Mouse (Mus musculus): Measurements from ENCODE around the gene Sp9. TPM values are rescaled to one million over a fixed set of nuclear protein-coding genes. Genes with fewer than 3 reads are reported as not detected.

Sp9 gene
- total RNA-seq, 2 experiments from 2014 or later: 2.7 to 4.0 TPM

GRCm38 (mm10) chr2:73276141-73276571, 4.4 kb downstream of the Sp9 start:
- intact Hi-C loops (cut with DNase I): loop anchor here (2.0 to 10.0 kb wide), 9 partner anchors 295 to 1859 kb away; partner anchors contain the start of genes Cdca7, Evx2, Hoxd10 and Hoxd9
- Histone ChIP-seq H3K27ac (no peak overlapping the region; the same call in 1 of the 2 replicates), H3K4me3 (no peak overlapping the region)
- DNase-seq (ENCODE audit: extremely low spot score in 1 of 2, low spot score in 2 of 2): no peak
- TF ChIP-seq CTCF (IDR thresholded peaks at IDR 0.05): no peak

GRCm38 (mm10) chr2:73277021-73277708, 5.4 kb downstream of the Sp9 start:
- DNase-seq (ENCODE audit: extremely low spot score in 1 of 2, low spot score in 2 of 2): no peak
- intact Hi-C loops (cut with DNase I): loop anchor here (2.0 to 10.0 kb wide), 9 partner anchors 296 to 1858 kb away; partner anchors contain the start of genes Cdca7, Evx2, Hoxd10 and Hoxd9
- Histone ChIP-seq H3K27ac (peak overlapping the region; percentile 28; the same call in 1 of the 2 replicates), H3K4me3 (no peak overlapping the region)
- TF ChIP-seq CTCF (IDR thresholded peaks at IDR 0.05): no peak

GRCm38 (mm10) chr2:73277709-73278075, 6.0 kb downstream of the Sp9 start:
- DNase-seq (ENCODE audit: extremely low spot score in 1 of 2, low spot score in 2 of 2): peak in 1 of 2 experiments; percentile 23
- H3K27ac ChIP-seq: peak overlapping the region; percentile 28; the same call in 1 of the 2 replicates
- intact Hi-C loops (cut with DNase I): loop anchor here (1.0 to 10.0 kb wide), 12 partner anchors 110 to 1857 kb away; partner anchors contain the start of genes Cdca7, Evx2, Hoxd10 and Hoxd9
- no peak for TF ChIP-seq CTCF (IDR thresholded peaks at IDR 0.05)
- no peak overlapping the region for H3K4me3 ChIP-seq

GRCm38 (mm10) chr2:73278131-73278854, 6.6 kb downstream of the Sp9 start:
- peak; percentile 86 to 91 for DNase-seq (ENCODE audit: extremely low spot score in 1 of 2, low spot score in 2 of 2)
- Histone ChIP-seq H3K27ac (no peak overlapping the region), H3K4me3 (no peak overlapping the region)
- peak; percentile 99 for TF ChIP-seq CTCF (IDR thresholded peaks at IDR 0.05)
- intact Hi-C loops (cut with DNase I): loop anchor here (1.0 to 10.0 kb wide), 11 partner anchors 111 to 1857 kb away; partner anchors contain the start of genes Cdca7, Evx2, Hoxd10 and Hoxd9

- no peak for TF ChIP-seq CTCF (IDR thresholded peaks at IDR 0.05)
- no peak for DNase-seq (ENCODE audit: extremely low spot score in 1 of 2, low spot score in 2 of 2)
- Histone ChIP-seq H3K4me3 (no peak overlapping the region), H3K27ac (no peak overlapping the region; the same call in 1 of the 2 replicates)
- intact Hi-C loops (cut with DNase I): loop anchor here (1.0 to 10.0 kb wide), 11 partner anchors 112 to 1856 kb away; partner anchors contain the start of genes Cdca7, Evx2, Hoxd10 and Hoxd9
Measured at GRCm38 (mm10) chr2:73278869-73279268, 7.1 kb downstream of the Sp9 start.

GRCm38 (mm10) chr2:73279271-73280038, 7.7 kb downstream of the Sp9 start:
- no peak for DNase-seq (ENCODE audit: extremely low spot score in 1 of 2, low spot score in 2 of 2)
- Histone ChIP-seq H3K4me3 (no peak overlapping the region), H3K27ac (no peak overlapping the region; the same call in 1 of the 2 replicates)
- no peak for TF ChIP-seq CTCF (IDR thresholded peaks at IDR 0.05)
- intact Hi-C loops (cut with DNase I): loop anchor here (2.0 to 10.0 kb wide), 10 partner anchors 552 to 1855 kb away; partner anchors contain the start of genes Cdca7, Evx2, Hoxd10 and Hoxd9

GRCm38 (mm10) chr2:73280356-73281047, 8.8 kb downstream of the Sp9 start:
- Histone ChIP-seq H3K4me3 (no peak overlapping the region), H3K27ac (no peak overlapping the region)
- DNase-seq (ENCODE audit: extremely low spot score in 1 of 2, low spot score in 2 of 2): no peak
- TF ChIP-seq CTCF (IDR thresholded peaks at IDR 0.05): no peak
- intact Hi-C loops (cut with DNase I): no loop called here

GRCm38 (mm10) chr2:73281048-73281661, 9.4 kb downstream of the Sp9 start:
- H3K27ac ChIP-seq: no peak overlapping the region
- intact Hi-C loops (cut with DNase I): no loop called here

GRCm38 (mm10) chr2:73281707-73282106, 10.0 kb downstream of the Sp9 start:
- intact Hi-C loops (cut with DNase I): no loop called here
- TF ChIP-seq CTCF (IDR thresholded peaks at IDR 0.05): peak; percentile 25
- H3K4me3 ChIP-seq: no peak overlapping the region
- no peak for DNase-seq (ENCODE audit: extremely low spot score in 1 of 2, low spot score in 2 of 2)
- H3K27ac ChIP-seq: no peak overlapping the region

More at GRCm38 (mm10) chr2:73281048-73281661, 9.4 kb downstream of the Sp9 start:
- TF ChIP-seq CTCF (IDR thresholded peaks at IDR 0.05): no peak
- no peak overlapping the region for H3K4me3 ChIP-seq
- DNase-seq (ENCODE audit: extremely low spot score in 1 of 2, low spot score in 2 of 2): no peak

- no peak overlapping the region for H3K27ac ChIP-seq
- H3K4me3 ChIP-seq: no peak overlapping the region
- intact Hi-C loops (cut with DNase I): loop anchor here (5.0 kb wide), 1 partner anchor 117 kb away; no protein-coding TSS in a partner anchor
- no peak for DNase-seq (ENCODE audit: extremely low spot score in 1 of 2, low spot score in 2 of 2)
- TF ChIP-seq CTCF (IDR thresholded peaks at IDR 0.05): peak; percentile 73
Measured at GRCm38 (mm10) chr2:73285630-73286029, 13.9 kb downstream of the Sp9 start.
